Mouse (Mus musculus): ENCODE results near the gene Rngtt. TPM values are rescaled to one million over a fixed set of nuclear protein-coding genes. Genes with fewer than 3 reads are reported as not detected.
A peak's percentile ranks its signal among the peaks of the same experiment; 100 is the strongest.

Gene Rngtt
- polyA plus RNA-seq, 1 experiment from 2014 or later: 19.2 TPM

- H3K27me3 ChIP-seq (ENCODE audit: insufficient read depth, low read length): no peaks in the 10 kb centered on the region
- no peak overlapping the region for H3K27ac ChIP-seq (ENCODE audit: low read length)
- no peak overlapping the region for H3K4me3 ChIP-seq (ENCODE audit: low read length)
- ATAC-seq (ENCODE audit: low FRiP score, low TSS enrichment): no peak
- no peak overlapping the region for H3K9ac ChIP-seq (replicated peaks; ENCODE audit: low read length)
- H3K9me3 ChIP-seq (ENCODE audit: low read length): no peaks in the 10 kb centered on the region
- H3K36me3 ChIP-seq (ENCODE audit: insufficient read depth, low read length): no peaks in the 10 kb centered on the region
- no peak overlapping the region for H3K4me2 ChIP-seq (replicated peaks; ENCODE audit: low read depth, low read length)
- WGBS: 96% methylated on average over 4 of the region's 4 CpGs
- no peaks in the 10 kb centered on the region for H3K4me1 ChIP-seq (ENCODE audit: insufficient read depth, low read length)
Observed at GRCm38 (mm10) chr4:33525272-33525671, 215.2 kb downstream of the Rngtt start.

- Histone ChIP-seq H3K27me3 (ENCODE audit: insufficient read depth, low read length) (no peaks in the 10 kb centered on the region), H3K9ac (replicated peaks; ENCODE audit: low read length) (no peak overlapping the region), H3K9me3 (ENCODE audit: low read length) (no peaks in the 10 kb centered on the region), H3K27ac (ENCODE audit: low read length) (no peak overlapping the region), H3K36me3 (ENCODE audit: insufficient read depth, low read length) (no peaks in the 10 kb centered on the region), H3K4me2 (replicated peaks; ENCODE audit: low read depth, low read length) (no peak overlapping the region), H3K4me1 (ENCODE audit: insufficient read depth, low read length) (no peaks in the 10 kb centered on the region), H3K4me3 (ENCODE audit: low read length) (no peak overlapping the region)
- ATAC-seq (ENCODE audit: low FRiP score, low TSS enrichment): no peak
- 42% methylated on average over 7 of the region's 7 CpGs for WGBS
Observed at GRCm38 (mm10) chr4:33526092-33526491, 216.0 kb downstream of the Rngtt start.

DNA sequence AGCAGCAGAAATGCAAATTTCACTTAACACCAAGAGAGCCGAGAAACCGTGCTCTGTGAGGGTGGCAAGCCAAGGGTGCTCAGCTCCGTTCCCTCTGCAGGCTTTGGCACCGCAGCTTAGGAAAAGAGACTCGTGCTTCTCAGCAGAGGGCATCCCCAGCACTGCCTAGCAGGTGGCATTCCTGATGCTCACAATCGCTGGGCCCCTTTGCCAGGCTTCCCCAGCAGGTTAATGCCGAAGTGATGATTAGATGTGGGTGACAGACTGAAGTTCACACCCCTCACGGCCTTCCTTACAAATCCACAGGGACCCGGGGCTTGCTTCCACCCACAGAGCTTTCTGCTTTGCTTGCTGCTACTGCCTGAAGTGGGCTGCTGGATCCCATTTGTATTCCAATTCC is 216.6 kb downstream of the Rngtt start:
- H3K36me3 ChIP-seq (ENCODE audit: insufficient read depth, low read length): no peaks in the 10 kb centered on the region
- H3K4me2 ChIP-seq (replicated peaks; ENCODE audit: low read depth, low read length): no peak overlapping the region
- no peak for ATAC-seq (ENCODE audit: low FRiP score, low TSS enrichment)
- H3K27me3 ChIP-seq (ENCODE audit: insufficient read depth, low read length): no peaks in the 10 kb centered on the region
- no peaks in the 10 kb centered on the region for H3K9me3 ChIP-seq (ENCODE audit: low read length)
- H3K4me1 ChIP-seq (ENCODE audit: insufficient read depth, low read length): no peaks in the 10 kb centered on the region
- H3K4me3 ChIP-seq (ENCODE audit: low read length): no peak overlapping the region
- 51% methylated on average over 9 of the region's 9 CpGs for WGBS
- no peak overlapping the region for H3K9ac ChIP-seq (replicated peaks; ENCODE audit: low read length)
- H3K27ac ChIP-seq (ENCODE audit: low read length): no peak overlapping the region

DNA sequence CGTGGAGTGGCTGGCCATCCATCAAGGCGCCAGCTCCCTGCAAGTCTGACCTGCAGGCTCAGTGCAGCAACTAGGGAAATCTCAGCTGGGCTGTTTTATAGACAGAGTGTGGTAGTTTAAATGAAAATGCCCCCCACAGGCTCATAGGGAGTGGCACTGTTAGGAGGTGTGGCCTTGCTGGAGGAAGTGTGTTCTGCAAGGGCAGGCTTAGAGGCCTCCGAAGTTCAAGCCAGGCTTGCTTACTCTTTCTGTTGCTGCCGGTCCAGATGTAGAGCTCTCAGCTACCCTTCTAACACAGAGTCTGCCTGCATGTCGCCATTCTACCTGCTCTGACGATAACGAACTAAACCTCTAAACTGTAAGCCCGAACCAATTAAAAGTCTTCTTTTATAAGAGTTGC is 222.5 kb downstream of the Rngtt start:
- no peak overlapping the region for H3K4me3 ChIP-seq (ENCODE audit: low read length)
- no peak overlapping the region for H3K27ac ChIP-seq (ENCODE audit: low read length)
- 61% methylated on average over 8 of the region's 8 CpGs for WGBS
- H3K27me3 ChIP-seq (ENCODE audit: insufficient read depth, low read length): no peaks in the 10 kb centered on the region
- H3K4me2 ChIP-seq (replicated peaks; ENCODE audit: low read depth, low read length): no peak overlapping the region
- no peaks in the 10 kb centered on the region for H3K9me3 ChIP-seq (ENCODE audit: low read length)
- H3K36me3 ChIP-seq (ENCODE audit: insufficient read depth, low read length): no peaks in the 10 kb centered on the region
- ATAC-seq (ENCODE audit: low FRiP score, low TSS enrichment): no peak
- no peak overlapping the region for H3K9ac ChIP-seq (replicated peaks; ENCODE audit: low read length)
- no peaks in the 10 kb centered on the region for H3K4me1 ChIP-seq (ENCODE audit: insufficient read depth, low read length)

- peak; percentile 46 for ATAC-seq (ENCODE audit: low FRiP score, low TSS enrichment)
Observed at GRCm38 (mm10) chr4:33544755-33545576, 234.9 kb downstream of the Rngtt start.

GRCm38 (mm10) chr4:33545577-33545879 is 235.4 kb downstream of the Rngtt start:
- H3K4me2 ChIP-seq (replicated peaks; ENCODE audit: low read depth, low read length): no peak overlapping the region
- H3K27me3 ChIP-seq (ENCODE audit: insufficient read depth, low read length): no peaks in the 10 kb centered on the region
- H3K4me1 ChIP-seq (ENCODE audit: insufficient read depth, low read length): no peaks in the 10 kb centered on the region
- H3K4me3 ChIP-seq (ENCODE audit: low read length): no peak overlapping the region
- ATAC-seq (ENCODE audit: low FRiP score, low TSS enrichment): peak; percentile 80
- no peaks in the 10 kb centered on the region for H3K36me3 ChIP-seq (ENCODE audit: insufficient read depth, low read length)
- 25% methylated on average over 6 of the region's 6 CpGs for WGBS
- H3K9me3 ChIP-seq (ENCODE audit: low read length): no peaks in the 10 kb centered on the region
- no peak overlapping the region for H3K27ac ChIP-seq (ENCODE audit: low read length)
- no peak overlapping the region for H3K9ac ChIP-seq (replicated peaks; ENCODE audit: low read length)

More at GRCm38 (mm10) chr4:33544755-33545576, 234.9 kb downstream of the Rngtt start:
- 64% methylated on average over 13 of the region's 13 CpGs for WGBS
- Histone ChIP-seq H3K4me1 (ENCODE audit: insufficient read depth, low read length) (no peaks in the 10 kb centered on the region), H3K36me3 (ENCODE audit: insufficient read depth, low read length) (no peaks in the 10 kb centered on the region), H3K27me3 (ENCODE audit: insufficient read depth, low read length) (no peaks in the 10 kb centered on the region), H3K4me3 (ENCODE audit: low read length) (no peak overlapping the region), H3K9me3 (ENCODE audit: low read length) (no peaks in the 10 kb centered on the region), H3K27ac (ENCODE audit: low read length) (no peak overlapping the region), H3K9ac (replicated peaks; ENCODE audit: low read length) (no peak overlapping the region), H3K4me2 (replicated peaks; ENCODE audit: low read depth, low read length) (no peak overlapping the region)

GRCm38 (mm10) chr4:33546278-33546677 is 236.2 kb downstream of the Rngtt start:
- H3K27ac ChIP-seq (ENCODE audit: low read length): no peak overlapping the region
- no peak overlapping the region for H3K4me2 ChIP-seq (replicated peaks; ENCODE audit: low read depth, low read length)
- 83% methylated on average over 11 of the region's 11 CpGs for WGBS
- H3K4me3 ChIP-seq (ENCODE audit: low read length): no peak overlapping the region
- no peaks in the 10 kb centered on the region for H3K9me3 ChIP-seq (ENCODE audit: low read length)
- no peak for ATAC-seq (ENCODE audit: low FRiP score, low TSS enrichment)
- no peaks in the 10 kb centered on the region for H3K4me1 ChIP-seq (ENCODE audit: insufficient read depth, low read length)
- no peaks in the 10 kb centered on the region for H3K27me3 ChIP-seq (ENCODE audit: insufficient read depth, low read length)
- H3K9ac ChIP-seq (replicated peaks; ENCODE audit: low read length): no peak overlapping the region
- H3K36me3 ChIP-seq (ENCODE audit: insufficient read depth, low read length): no peaks in the 10 kb centered on the region

DNA sequence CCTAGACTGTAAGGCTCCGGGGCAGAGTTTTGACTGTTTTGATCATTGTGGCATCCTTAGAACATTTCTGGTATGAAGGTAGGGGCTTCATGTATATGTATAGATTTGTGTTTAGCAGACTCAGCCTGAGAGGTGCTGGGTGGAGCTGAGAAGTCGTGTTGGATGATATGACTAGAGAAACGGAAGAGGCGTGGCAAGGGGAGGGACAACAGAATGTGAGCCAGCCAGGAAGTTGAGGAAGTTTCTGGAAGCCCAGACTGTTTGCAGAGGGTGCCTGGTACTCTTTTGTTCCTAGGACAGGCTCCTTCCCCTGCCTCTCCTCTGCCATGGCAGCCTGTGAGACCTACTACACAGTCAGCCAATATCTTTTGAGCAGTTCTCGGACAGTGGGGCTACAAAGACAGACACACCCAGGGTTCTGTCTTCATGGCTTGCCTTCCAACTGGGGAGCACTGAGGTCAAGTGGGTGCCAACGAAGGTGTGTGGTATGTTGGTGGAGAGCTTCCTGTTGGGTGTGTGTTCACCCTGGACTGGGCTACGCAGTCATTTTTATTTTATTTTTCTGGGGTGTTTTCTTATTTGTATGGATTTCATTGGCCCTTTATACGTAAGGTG is 237.3 kb downstream of the Rngtt start:
- Histone ChIP-seq H3K9me3 (ENCODE audit: low read length) (no peaks in the 10 kb centered on the region), H3K9ac (replicated peaks; ENCODE audit: low read length) (no peak overlapping the region), H3K4me2 (replicated peaks; ENCODE audit: low read depth, low read length) (no peak overlapping the region), H3K4me3 (ENCODE audit: low read length) (no peak overlapping the region), H3K36me3 (ENCODE audit: insufficient read depth, low read length) (no peaks in the 10 kb centered on the region), H3K27me3 (ENCODE audit: insufficient read depth, low read length) (no peaks in the 10 kb centered on the region), H3K4me1 (ENCODE audit: insufficient read depth, low read length) (no peaks in the 10 kb centered on the region), H3K27ac (ENCODE audit: low read length) (no peak overlapping the region)
- ATAC-seq (ENCODE audit: low FRiP score, low TSS enrichment): no peak
- 85% methylated on average over 8 of the region's 8 CpGs for WGBS

DNA sequence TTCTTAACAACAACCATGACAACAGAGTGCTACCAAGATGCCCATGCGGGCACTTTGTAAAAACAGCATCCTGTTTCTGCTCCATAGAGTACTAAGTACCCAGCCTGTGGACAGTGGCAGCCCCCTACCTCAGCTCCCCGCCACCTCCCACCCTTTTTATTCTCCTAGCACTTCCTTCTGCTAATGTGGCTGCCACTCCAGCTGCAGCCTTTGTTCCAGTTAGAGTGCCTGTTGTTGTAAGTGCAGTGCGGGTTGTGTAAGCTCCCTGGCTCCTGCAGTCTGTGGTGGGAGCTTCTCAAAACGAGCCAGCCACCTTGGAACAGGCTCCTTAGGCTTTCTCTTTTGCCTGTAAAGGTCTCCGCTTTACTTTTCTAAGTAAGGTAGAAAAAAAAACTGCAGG is 239.5 kb downstream of the Rngtt start:
- no peak overlapping the region for H3K27ac ChIP-seq (ENCODE audit: low read length)
- H3K9ac ChIP-seq (replicated peaks; ENCODE audit: low read length): no peak overlapping the region
- no peak for ATAC-seq (ENCODE audit: low FRiP score, low TSS enrichment)
- no peaks in the 10 kb centered on the region for H3K4me1 ChIP-seq (ENCODE audit: insufficient read depth, low read length)
- WGBS: 40% methylated on average over 5 of the region's 5 CpGs
- no peak overlapping the region for H3K4me3 ChIP-seq (ENCODE audit: low read length)
- no peaks in the 10 kb centered on the region for H3K36me3 ChIP-seq (ENCODE audit: insufficient read depth, low read length)
- no peaks in the 10 kb centered on the region for H3K9me3 ChIP-seq (ENCODE audit: low read length)
- H3K4me2 ChIP-seq (replicated peaks; ENCODE audit: low read depth, low read length): no peak overlapping the region
- no peaks in the 10 kb centered on the region for H3K27me3 ChIP-seq (ENCODE audit: insufficient read depth, low read length)

All from kidney, embryonic 16.5 days (tissue).